Mouse (Mus musculus) testis, adult 2 months (tissue): Measurements from ENCODE around the gene Rps11.

ENCODE experiments used
- CTCF ChIP-seq: fragments of 200-500 bp; IDR thresholded peaks from 2 replicates; pipeline ENCODE4 v1.5.1; 2012; ENCODE audit warnings: low read depth, mild to moderate bottlenecking, inconsistent platforms, low read length, moderate library complexity; ENCODE audit not compliant: control insufficient read depth, insufficient read depth, insufficient replicate concordance
- POLR2A ChIP-seq: fragments of 200-500 bp; IDR thresholded peaks from 2 replicates; pipeline ENCODE4 v1.6.1; 2012; ENCODE audit warnings: low read depth, mild to moderate bottlenecking, inconsistent platforms, low read length, moderate library complexity; ENCODE audit not compliant: control insufficient read depth

GRCm38 (mm10) chr7:45077322-45077721 lies 46.9 kb downstream of the Rps11 start:
- TF ChIP-seq POLR2A: no peak
- no peak for TF ChIP-seq CTCF
